Mouse (Mus musculus): ENCODE measurements around the gene Gid8. TPM values are rescaled to one million over a fixed set of nuclear protein-coding genes. Genes with fewer than 3 reads are reported as not detected.

Gid8 gene
- polyA plus RNA-seq, 1 experiment from 2014 or later = 58.7 TPM

DNA sequence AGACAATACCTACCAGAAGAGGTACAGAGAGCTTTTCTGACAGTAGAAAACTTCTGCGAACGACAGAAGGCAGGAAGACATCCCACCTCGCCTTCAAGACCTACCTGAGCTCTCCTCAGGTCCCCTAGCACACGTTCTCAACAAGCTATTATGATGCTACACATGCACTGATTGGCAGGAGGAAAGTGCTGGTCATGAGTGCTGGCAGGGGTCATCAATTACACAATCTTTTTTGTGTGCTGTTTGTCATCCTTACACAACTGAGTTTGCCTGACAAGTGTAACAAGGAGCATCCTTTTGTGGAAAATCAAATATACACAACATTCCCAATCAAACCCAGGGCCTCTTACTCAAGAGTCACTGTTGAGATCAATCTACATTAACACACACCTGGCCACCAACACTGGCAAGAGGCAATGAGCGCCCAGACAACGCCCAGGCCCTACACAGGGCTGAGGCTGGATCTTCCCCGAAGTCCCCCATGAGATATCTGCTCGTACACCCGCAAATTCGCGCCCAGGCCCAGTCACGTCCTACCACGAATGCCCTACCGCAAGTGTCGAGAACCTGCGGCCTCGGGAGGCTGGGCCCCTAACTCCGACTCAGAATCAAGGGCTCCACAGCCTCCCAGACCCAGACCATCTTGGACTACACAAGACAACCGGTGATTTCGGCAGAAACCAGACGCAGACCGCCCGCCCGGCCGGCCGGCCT, 8.7 kb upstream of the Gid8 start:
- no peaks in the 10 kb centered on the region for H3K27me3 ChIP-seq
- H3K9ac ChIP-seq (replicated peaks) = peak overlapping the region; percentile 93
- peak overlapping the region; percentile 95 for H3K4me2 ChIP-seq (replicated peaks)
- WGBS = 5% methylated on average over 26 of the region's 26 CpGs
- peaks cover 42% of the 10 kb centered on the region for H3K4me1 ChIP-seq
- peak overlapping the region; percentile 94 for H3K27ac ChIP-seq (replicated peaks)
- H3K4me3 ChIP-seq = peak overlapping the region; percentile 55
- peak; percentile 42 for ATAC-seq (replicated peaks)
- 0 out of 2 replicates have a peak, but pooled peaks cover 3% of the 10 kb centered on the region for H3K36me3 ChIP-seq
- H3K9me3 ChIP-seq = no peaks in the 10 kb centered on the region

- ATAC-seq (replicated peaks) = peak; percentile 97
- under 1% methylated on average over 66 of the region's 66 CpGs for WGBS
- H3K4me2 ChIP-seq (replicated peaks) = peak overlapping the region; percentile 95
- H3K4me3 ChIP-seq = peak overlapping the region; percentile 55
- H3K9ac ChIP-seq (replicated peaks) = peak overlapping the region; percentile 93
- H3K4me1 ChIP-seq = peaks cover 38% of the 10 kb centered on the region
- H3K9me3 ChIP-seq = no peaks in the 10 kb centered on the region
- peak overlapping the region; percentile 94 for H3K27ac ChIP-seq (replicated peaks)
- 0 out of 2 replicates have a peak, but pooled peaks cover 3% of the 10 kb centered on the region for H3K36me3 ChIP-seq
- H3K27me3 ChIP-seq = no peaks in the 10 kb centered on the region
Measured at GRCm38 (mm10) chr2:180701767-180702621, 7.9 kb upstream of the Gid8 start.

GRCm38 (mm10) chr2:180702701-180703149, 7.2 kb upstream of the Gid8 start:
- ATAC-seq (replicated peaks) = no peak
- Histone ChIP-seq H3K27me3 (no peaks in the 10 kb centered on the region), H3K9me3 (no peaks in the 10 kb centered on the region), H3K27ac (replicated peaks) (peak overlapping the region; percentile 94), H3K9ac (replicated peaks) (peak overlapping the region; percentile 93), H3K4me3 (peak overlapping the region; percentile 55), H3K36me3 (0 out of 2 replicates have a peak, but pooled peaks cover 3% of the 10 kb centered on the region), H3K4me1 (peaks cover 44% of the 10 kb centered on the region), H3K4me2 (replicated peaks) (peak overlapping the region; percentile 95)
- WGBS = 33% methylated on average over 4 of the region's 4 CpGs

GRCm38 (mm10) chr2:180703175-180703574, 6.7 kb upstream of the Gid8 start:
- 90% methylated on average over 5 of the region's 5 CpGs for WGBS
- Histone ChIP-seq H3K4me3 (no peak overlapping the region; the same call in 1 of the 2 replicates), H3K27me3 (no peaks in the 10 kb centered on the region), H3K4me1 (peaks cover 47% of the 10 kb centered on the region), H3K9ac (replicated peaks) (no peak overlapping the region), H3K4me2 (replicated peaks) (peak overlapping the region; percentile 95), H3K36me3 (0 out of 2 replicates have a peak, but pooled peaks cover 3% of the 10 kb centered on the region), H3K9me3 (no peaks in the 10 kb centered on the region), H3K27ac (replicated peaks) (no peak overlapping the region)
- ATAC-seq (replicated peaks) = no peak

DNA sequence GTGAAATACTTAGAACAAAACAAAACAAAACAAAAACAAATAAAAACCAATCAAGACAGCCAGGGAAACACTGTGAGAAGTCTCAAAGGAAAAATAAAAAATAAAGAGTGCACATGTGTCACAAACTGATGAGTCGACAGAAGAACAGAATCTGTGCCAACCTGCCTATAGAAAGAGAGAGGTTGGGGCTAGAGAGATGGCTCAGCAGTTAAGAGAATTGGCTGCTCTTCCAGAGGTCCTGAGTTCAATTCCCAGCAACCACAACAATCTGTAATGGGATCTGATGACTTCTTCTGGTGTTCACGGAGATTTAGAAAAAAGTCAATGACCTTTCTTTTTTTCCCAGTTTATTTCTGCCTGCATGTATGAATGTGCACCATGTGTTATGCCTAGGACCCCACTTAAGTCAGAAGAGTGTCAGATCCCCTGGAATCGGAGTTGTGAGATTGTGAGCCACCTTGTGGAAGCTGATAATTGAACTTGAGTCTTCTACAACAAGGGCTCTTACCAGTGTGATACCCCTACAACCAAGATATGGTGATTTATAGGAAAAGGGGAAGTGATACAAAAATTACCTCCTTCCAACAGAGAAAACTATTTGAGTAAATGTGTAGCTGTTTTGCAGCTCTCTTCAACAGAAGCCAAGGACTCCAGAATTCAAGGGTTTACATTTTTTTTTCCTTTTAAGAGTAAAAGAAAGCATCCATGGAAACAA, 6.1 kb upstream of the Gid8 start:
- Histone ChIP-seq H3K4me3 (no peak overlapping the region), H3K36me3 (0 out of 2 replicates have a peak, but pooled peaks cover 3% of the 10 kb centered on the region), H3K27me3 (no peaks in the 10 kb centered on the region), H3K4me1 (peaks cover 52% of the 10 kb centered on the region), H3K27ac (replicated peaks) (no peak overlapping the region), H3K9ac (replicated peaks) (no peak overlapping the region), H3K4me2 (replicated peaks) (no peak overlapping the region), H3K9me3 (no peaks in the 10 kb centered on the region)
- WGBS = 85% methylated on average over 3 of the region's 3 CpGs
- ATAC-seq (replicated peaks) = no peak

GRCm38 (mm10) chr2:180704591-180704990, 5.3 kb upstream of the Gid8 start:
- ATAC-seq (replicated peaks) = no peak
- Histone ChIP-seq H3K27me3 (no peaks in the 10 kb centered on the region), H3K4me1 (peaks cover 51% of the 10 kb centered on the region), H3K9me3 (no peaks in the 10 kb centered on the region), H3K36me3 (0 out of 2 replicates have a peak, but pooled peaks cover 3% of the 10 kb centered on the region), H3K27ac (replicated peaks) (no peak overlapping the region), H3K4me2 (replicated peaks) (no peak overlapping the region), H3K9ac (replicated peaks) (no peak overlapping the region), H3K4me3 (no peak overlapping the region)
- whole genome bisulfite sequencing = 88% methylated on average over 8 of the region's 8 CpGs

- 92% methylated on average over 3 of the region's 3 CpGs for WGBS
- Histone ChIP-seq H3K27ac (replicated peaks) (no peak overlapping the region), H3K4me3 (no peak overlapping the region), H3K4me1 (peaks cover 46% of the 10 kb centered on the region), H3K27me3 (no peaks in the 10 kb centered on the region), H3K9me3 (no peaks in the 10 kb centered on the region), H3K36me3 (0 out of 2 replicates have a peak, but pooled peaks cover 3% of the 10 kb centered on the region), H3K4me2 (replicated peaks) (no peak overlapping the region), H3K9ac (replicated peaks) (no peak overlapping the region)
- ATAC-seq (replicated peaks) = no peak
Measured at GRCm38 (mm10) chr2:180705066-180705465, 4.9 kb upstream of the Gid8 start.

GRCm38 (mm10) chr2:180705975-180706374, 3.9 kb upstream of the Gid8 start:
- H3K36me3 ChIP-seq = 0 out of 2 replicates have a peak, but pooled peaks cover 3% of the 10 kb centered on the region
- no peak overlapping the region for H3K4me2 ChIP-seq (replicated peaks)
- WGBS = 93% methylated on average over 5 of the region's 5 CpGs
- no peak overlapping the region for H3K4me3 ChIP-seq
- no peak overlapping the region for H3K27ac ChIP-seq (replicated peaks)
- H3K9me3 ChIP-seq = no peaks in the 10 kb centered on the region
- H3K27me3 ChIP-seq = no peaks in the 10 kb centered on the region
- peaks cover 41% of the 10 kb centered on the region for H3K4me1 ChIP-seq
- no peak overlapping the region for H3K9ac ChIP-seq (replicated peaks)
- no peak for ATAC-seq (replicated peaks)

GRCm38 (mm10) chr2:180709023-180709922, 644 bp upstream of the Gid8 start:
- no peaks in the 10 kb centered on the region for H3K27me3 ChIP-seq
- peak; percentile 34 for ATAC-seq (replicated peaks)

DNA sequence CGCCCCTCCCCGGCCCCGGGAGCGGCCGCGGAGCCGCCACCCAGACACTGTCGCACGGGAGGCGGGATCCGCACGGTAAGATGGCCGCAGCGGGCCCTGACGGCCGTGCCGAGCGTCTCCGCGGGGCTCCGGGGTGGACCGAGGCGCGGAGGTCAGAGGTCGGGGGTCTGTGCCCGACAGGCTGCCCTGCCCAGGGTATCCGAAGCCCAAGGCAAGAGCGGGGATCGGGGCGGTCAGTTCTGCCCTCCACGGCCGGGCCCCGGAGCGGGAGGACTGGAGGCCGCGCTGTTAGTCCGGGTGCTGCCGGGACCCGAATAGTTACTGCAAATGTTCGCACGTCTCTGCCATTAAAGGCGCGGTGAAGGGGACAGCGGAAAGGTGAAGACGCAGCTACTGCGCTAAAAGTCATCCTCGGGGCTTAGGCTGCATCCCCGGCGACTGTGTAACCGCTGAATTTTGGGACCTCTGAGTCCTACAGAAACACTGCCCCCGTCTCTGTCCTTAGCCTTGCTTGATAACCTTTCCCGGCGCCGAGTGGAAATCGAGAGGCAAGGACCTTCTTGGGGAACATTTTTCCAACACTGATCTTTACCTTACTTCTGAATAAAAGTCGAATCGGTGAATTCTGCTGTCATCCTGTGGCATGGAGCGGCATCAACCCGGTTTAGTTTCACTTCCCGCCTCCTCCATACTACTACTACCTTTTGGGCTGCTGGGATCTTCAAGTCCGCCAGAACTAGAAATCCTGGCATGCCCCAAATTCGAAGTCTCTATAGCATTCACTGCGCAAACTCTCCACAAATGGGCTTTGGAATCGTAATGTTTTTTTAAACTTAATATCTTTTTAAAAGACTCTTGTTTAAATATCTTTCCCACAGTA, 599 bp downstream of the Gid8 start:
- Histone ChIP-seq H3K9me3 (no peaks in the 10 kb centered on the region), H3K9ac (replicated peaks) (peak overlapping the region; percentile 83), H3K4me2 (replicated peaks) (peak overlapping the region; percentile 74), H3K36me3 (peaks cover 20% of the 10 kb centered on the region), H3K27ac (replicated peaks) (peak overlapping the region; percentile 81), H3K27me3 (no peaks in the 10 kb centered on the region), H3K4me3 (peak overlapping the region; percentile 65), H3K4me1 (peaks cover 41% of the 10 kb centered on the region)
- WGBS = 3% methylated on average over 59 of the region's 64 CpGs
- no peak; the same call in 1 of the 2 replicates for ATAC-seq (replicated peaks)

More at GRCm38 (mm10) chr2:180709023-180709922, 644 bp upstream of the Gid8 start:
- peak overlapping the region; percentile 86 for H3K4me2 ChIP-seq (replicated peaks)
- WGBS = under 1% methylated on average over 39 of the region's 39 CpGs
- H3K9ac ChIP-seq (replicated peaks) = peak overlapping the region; percentile 71
- peak overlapping the region; percentile 83 for H3K27ac ChIP-seq (replicated peaks)
- H3K4me3 ChIP-seq = peak overlapping the region; percentile 65
- H3K36me3 ChIP-seq = peaks cover 14% of the 10 kb centered on the region
- no peaks in the 10 kb centered on the region for H3K9me3 ChIP-seq
- H3K4me1 ChIP-seq = peaks cover 41% of the 10 kb centered on the region
